Mouse (Mus musculus) right cerebral cortex, postnatal 10 days (tissue): ENCODE measurements at regions not wholly inside any gene's neighbourhood (a gene's known extent, or its start where the extent isn't known, plus 50 kb on each side); places are given as distances from the start of the nearest gene placed in this dataset.
A peak's percentile ranks its signal among the peaks of the same experiment; 100 is the strongest.

Source experiments
- DNase-seq, 2 experiments: peaks; one replicate each; pipeline ENCODE4 v3.0.0; 2021; ENCODE audit warnings: low spot score in 2 of 2

DNA sequence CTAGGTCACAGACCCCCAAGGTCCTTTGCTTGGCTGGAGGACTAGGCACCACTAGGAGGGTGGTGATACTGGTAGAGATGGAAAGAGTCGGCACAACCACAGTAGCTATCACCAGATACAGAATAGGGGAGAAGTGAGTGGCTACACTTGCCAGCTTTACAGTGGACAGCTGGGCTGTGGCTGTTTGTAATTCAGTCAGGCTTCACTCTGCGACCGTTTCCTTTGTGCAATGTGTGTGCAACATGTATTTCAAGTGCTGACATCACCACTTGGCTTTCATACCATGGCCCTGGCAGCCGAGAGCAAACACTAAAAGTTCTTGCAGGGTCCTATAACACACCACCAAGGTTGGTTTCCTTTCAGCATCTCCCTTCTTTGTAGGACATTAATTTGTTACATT lies 181.7 kb upstream of the Egln3 start:
- DNase-seq: peak; percentile 42 to 46

DNA sequence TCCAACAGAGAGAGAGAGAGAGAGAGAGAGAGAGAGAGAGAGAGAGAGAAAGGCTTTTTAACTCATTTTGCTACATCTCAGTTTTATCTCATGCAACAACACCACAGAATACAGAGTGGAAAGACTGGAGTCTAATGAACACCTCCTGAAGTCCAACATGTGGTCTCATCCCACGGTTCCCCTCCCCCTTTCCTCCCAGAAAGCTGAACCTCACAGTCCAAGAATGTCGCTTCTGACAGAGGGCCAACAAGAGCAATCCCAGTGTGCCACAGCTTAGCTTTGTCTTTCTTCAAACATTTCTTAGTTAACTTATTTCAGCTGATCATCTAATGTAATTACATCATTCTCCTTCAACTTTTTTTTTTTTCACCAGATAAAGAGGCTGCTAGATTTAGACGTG lies 180.5 kb upstream of the Egln3 start:
- DNase-seq: no peak

DNA sequence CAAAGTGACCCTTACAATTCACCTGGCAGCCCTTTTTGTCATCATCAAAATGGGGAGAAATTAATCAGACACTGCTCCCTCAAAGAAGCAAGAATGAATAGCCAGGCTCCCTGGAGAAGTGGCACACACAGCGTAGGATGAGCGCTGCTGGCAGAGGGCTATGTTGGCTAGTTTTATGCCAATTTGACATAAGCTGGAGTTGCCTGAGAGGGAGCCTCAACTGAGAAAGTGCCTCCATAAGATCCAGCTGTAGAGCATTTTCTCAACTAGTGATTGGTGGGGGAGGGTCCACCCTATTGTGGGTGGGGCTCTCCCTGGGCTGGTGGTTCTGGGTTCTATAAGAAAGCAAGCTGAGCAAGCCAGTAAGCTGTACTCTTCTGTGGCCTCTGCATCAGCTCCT lies 179.3 kb upstream of the Egln3 start:
- DNase-seq: no peak

DNA sequence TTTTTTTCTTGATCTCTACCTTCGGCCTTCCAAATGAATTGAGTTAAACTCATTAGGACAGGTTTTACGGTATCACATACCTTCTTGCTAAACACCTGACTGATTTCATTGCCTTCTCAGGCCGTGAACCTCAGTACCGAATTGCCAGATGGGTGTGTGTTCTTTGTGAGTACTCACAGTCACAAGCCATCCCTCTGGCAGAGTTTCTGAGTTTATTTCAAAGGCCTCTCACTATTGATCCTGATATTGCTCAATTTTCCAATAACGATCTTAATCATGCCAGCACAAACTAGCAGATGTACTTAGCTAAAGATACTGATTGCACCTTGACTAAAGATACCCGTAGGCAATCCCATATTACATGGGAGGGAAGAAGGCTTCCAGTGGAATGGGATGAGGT lies 178.4 kb upstream of the Egln3 start:
- no peak for DNase-seq

DNA sequence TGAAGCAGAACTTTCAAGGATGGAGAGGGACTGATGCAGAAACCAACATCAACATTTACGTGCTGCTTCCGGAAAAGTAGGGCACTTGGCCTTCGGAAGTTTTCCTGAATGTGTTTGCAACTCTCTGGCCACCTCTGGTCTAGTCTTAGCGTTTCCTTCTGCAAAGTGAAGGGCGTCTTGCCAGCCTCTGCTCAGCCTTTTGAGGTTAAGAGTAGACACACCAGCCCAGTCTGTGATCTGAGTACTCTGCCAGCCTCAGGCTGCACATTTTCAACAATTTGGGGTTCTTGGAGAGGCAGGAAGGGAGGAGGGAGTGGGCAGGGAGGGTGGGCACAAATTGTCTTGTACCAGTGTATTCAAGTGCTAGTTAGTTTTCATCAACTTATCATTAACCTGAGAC lies 176.7 kb upstream of the Egln3 start:
- DNase-seq: no peak

DNA sequence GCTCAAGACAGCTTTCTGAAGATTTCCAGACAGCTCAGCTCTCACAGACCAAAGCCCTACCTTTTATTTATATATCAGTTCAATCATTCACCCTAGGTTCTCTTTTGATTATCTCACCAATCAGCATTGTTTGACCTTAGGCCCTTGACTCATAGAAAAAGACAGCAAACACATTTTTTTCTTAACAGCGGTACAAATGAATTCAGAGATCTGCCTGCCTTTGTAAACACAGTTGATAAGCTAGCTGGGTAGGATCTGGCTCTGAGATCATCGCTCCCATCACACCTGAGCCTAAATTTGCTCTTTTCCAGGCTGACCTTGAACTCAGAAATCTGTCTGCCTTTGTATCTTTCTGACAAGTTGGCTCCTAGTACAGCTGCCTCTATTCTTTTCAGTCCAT lies 174.9 kb upstream of the Egln3 start:
- no peak for DNase-seq

DNA sequence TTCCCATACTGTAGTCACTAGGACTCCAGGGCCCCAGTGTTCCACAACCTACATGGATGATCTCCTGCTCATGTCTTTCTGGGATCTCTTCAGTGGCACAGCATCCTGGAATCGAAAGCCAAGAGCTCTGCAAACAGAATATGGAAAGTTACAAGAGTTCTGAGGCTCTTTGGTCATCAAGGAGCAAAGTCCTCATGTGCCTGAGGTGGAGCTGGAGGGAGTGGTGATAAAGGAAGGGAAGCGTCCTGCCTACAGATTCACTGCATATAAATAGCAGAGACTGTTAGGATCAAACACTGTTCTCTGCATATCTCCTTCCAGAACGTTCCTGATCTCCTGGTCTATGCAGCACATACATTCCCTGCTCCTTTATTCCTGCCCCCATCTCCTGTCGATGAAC lies 170.4 kb upstream of the Egln3 start:
- no peak for DNase-seq

DNA sequence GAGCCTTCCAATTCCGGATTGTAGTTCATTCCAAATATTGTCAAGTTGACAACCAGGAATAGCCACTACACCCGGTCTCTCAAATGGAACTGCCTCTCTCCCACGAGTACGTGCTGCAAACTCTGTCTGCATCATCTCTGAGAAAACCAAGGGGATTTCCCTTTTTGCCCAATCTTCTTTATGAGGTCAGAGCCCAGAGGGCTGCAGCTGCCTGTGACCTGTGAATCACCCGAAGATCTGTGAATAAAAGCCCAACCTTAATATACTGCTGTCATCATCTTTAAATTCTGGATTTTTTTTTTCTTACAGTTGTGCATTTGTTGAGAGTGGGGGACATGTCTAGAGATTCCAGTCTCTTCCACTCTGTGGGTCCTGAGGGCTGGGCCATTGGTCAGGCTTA lies 165.6 kb upstream of the Egln3 start:
- DNase-seq: no peak

DNA sequence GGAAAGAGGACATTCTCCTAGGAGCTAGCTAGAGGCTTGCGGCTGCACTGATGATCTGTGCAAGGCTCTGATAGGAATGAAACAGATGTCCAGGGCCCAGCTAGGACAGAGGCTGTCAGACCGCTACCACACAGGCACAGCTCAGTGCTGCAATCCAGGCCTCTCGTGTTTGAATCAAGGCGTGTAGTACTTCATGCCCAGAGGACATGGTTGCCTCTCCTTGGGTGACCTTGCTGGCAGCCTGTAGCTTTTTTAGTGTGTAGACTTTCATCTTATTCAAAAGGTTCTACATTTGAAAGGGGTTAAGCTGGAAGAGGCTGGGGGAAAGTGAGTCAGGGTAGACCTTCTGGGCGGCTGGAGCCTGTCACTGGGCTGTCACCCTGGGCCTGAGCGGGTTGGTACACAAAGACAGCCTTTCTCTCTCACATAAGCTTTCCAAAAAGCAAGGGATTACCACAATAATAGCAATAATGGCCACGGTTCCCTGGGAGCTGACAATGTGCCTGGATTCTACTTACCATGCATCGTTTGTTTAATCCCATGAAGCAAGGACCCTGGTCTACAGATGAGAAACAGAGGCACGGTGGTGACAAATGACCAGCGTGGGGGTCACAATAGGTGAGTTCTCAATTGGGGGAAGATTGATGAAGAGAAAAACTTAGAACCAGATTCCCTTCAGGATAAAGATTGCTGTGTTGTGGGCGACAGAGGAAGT lies 160.9 kb upstream of the Egln3 start:
- DNase-seq: peak; percentile 26 to 30

DNA sequence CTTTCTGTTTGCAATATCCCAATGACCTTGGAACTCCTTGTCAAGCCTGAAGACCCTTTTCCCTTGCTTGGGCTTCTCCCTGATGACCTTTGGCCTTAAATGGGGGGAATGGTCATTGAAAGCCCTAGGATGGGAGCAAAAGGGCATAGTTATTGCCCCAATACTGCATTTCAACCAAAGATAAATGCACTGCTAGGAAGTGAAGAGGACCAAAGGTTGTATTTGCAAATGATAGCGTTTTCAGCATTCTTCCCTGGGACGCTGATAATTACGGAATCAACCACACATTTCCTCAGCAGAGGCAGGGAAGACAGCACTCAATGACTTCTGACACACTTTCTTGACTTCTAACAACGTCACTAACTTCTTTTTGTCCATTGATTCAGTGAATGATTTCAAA lies 158.1 kb upstream of the Egln3 start:
- no peak for DNase-seq

DNA sequence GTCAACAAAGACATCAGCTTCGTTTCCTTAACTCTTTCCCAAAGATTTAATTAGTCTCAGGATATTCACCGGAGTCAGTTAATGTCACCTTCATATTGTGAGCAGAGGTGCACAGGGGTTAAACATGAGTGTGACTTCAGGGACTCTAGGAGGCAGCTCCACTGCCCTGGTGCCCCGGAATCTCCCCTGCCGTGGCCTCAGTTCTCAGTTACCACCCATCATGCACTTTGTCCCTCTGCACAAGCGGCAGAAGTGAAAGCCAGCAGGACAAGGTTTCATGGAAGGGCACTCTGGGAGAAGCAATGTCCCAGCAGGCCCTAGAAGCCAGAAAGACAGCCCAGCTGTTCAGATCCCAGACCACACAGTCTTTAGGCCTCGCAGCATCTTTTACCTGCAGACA lies 150.5 kb upstream of the Egln3 start:
- no peak for DNase-seq

DNA sequence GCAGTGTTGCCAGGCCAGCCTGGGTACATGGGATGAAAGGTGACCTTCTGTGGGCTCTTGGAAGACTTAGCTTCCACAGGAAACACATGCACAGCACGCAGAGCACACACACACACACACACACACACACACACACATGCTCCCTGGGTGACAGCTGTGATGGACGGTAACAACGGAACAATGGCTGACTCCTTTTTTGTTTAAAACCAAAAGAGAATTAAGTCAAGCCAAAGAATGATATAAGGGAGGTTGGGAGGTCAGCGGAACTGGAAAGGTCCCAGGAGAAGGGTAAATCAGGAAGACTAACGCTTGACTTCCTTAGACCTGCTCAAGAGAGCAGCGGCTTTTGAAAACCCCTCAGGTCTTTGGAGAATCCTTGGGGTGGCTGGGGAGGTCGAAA lies 150.0 kb upstream of the Egln3 start:
- DNase-seq: no peak

DNA sequence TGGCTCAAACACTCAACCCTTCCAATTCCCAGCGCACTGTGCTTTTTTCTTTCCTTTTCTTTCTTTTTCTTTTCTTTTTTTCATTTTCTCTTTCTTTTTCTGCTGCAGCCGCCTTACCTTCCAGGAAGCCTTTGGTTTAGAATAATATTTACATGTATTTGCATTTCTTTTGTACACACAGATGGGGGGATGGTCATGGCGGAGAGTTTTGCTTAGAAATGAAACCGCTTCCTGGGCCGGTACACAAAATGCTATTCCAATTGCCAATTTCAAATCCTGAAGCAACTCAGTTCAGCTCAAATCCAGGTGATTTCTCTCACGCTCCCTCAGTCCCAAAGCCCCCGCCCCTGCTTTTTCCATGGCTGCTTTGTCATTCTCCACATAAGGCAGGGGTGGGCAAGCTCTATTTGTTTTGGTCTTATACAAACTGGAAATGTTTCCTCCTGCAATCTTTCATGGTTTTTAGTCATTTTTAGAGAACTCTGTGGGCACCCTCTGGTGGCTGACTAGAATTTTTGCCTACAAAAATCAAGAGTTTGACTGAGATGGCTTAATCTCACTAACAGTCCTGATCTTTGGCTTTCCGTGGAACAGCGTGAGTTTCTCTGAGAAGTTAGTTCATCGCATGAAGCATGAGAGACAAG lies 149.4 kb upstream of the Egln3 start:
- DNase-seq: peak; percentile 40 to 54

DNA sequence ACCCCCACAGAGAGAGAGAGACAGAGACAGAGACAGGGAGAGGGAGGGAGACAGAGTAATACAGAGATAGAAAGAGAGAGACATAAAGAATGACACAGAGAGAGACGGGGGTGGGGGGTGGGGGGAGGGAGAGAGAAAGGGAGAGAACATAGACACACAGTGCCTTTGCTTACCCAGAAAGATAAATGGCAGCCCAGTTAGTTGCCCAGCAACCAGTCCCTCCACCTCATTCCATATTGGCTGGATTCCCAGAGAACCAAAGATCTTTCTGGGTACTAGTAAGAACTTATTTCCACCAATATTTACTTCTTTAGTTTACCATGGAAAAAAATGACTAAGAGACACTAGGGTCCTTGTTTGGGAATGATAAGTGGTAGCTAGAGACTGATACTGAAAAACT lies 146.6 kb upstream of the Egln3 start:
- no peak for DNase-seq

DNA sequence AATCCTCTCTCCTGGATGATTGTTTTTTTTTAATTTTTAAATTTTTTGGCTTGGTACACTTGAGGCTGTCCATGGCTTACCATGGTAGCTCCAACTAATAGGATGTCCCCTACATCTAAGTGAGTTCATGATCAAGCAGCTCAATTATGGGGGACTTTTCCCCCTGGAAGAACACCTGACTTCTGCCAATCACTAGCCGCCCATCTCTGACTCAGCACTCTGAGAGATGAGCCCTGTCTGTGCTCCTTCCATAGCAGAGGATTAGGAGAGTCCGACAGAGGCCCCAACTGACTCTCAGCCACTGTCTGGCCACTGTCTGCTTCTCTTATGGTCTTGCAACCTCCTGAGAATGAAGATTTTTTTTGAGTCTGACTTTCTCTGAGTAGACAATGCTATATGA lies 145.7 kb upstream of the Egln3 start:
- no peak for DNase-seq

DNA sequence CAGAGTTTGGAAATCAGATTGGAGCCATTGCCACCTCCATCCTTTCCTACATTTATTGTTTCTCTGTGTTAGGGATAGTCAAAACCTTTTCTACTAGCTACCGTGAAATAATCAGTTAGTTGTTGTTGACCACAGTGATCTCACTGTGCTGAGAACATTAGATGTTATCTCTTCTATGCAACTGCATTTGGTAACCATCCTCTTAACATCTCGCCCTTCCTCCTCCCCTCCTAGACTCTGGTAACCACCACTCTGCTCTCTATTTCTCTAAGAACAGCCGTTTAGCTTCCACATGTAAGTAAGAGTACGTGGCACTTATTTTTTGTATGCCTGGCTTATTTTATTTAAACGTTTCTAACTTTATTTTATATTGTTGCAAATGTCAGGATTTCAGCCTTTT lies 139.8 kb upstream of the Egln3 start:
- no peak for DNase-seq

DNA sequence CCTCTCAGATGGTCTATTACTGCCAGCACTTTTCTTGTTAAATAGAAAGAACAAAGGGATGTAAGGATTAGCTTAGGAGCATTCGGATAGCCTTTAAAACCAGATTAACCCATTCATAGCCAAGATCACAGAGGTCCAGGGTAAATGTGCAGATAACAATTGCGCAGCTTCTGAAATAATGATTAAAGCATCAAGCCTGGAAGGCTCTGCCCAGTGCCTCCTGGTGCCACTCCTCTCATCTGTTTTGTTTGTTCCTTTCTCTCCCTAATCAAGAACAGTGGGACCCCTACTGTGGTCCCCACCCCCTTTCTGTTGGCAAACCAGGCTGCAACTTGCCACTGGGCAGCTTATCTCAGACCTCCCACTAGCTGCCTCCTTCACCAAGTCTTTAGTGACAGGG lies 131.8 kb upstream of the Egln3 start:
- DNase-seq: no peak

DNA sequence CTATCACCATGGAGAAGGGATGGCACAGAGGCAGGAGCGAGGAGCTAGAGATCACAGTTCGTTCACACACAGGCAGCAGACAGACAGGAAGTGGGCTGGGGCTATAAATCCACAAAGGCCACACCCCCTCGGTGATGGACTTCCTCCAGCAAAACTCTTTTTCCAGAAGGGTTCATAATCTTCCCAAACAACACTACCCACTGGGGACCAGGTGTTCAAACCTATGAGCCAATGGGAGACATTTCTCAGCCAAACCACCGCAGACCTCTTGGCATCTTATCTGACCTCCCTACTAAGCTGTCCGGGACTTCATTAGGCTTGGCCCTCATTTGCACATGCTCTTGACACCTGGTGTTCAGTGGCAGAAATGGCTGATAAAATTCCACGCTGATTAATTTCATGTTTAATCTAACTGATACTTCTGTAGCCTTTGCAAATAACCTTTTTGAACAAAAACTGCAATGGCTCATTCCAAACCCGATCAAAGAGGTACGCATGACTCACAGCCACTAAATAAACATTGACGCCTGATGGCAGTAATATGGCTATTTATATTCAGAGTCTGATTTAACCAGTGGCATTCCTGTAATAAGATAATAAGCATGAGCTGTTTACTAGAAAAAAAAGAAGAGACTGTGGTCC lies 131.0 kb upstream of the Egln3 start:
- DNase-seq: no peak

DNA sequence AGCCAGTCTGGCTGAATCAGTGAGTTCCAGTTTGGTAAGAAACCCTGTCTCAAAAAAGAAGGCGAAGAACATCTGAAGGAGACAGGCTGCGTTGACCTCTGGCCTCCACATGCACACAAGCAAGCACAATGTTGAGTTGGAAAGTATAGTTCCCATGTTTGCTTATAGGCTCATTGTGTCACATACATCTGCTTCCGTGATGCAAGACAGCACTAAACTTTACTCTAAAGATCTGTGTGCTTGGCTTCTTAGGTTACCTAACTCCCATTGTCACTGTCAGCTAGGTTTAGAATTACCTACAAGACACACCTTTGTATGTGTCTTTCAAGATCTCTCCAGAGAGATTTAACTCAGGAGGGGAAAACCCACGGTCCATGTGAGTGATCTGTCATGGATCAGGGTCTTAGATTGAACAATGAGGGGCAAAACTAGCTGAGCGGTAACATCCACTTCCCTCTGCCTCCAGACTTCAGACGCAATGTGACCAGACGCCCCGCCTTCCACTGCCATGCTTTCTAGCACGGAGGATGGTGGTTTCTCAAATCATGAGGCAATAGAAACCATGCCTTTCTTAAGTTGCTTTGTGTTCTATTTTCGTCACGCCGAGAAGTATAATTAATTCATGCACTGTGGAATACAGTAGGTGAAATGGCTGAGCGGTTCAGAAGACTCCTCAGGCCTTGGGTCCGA lies 130.1 kb upstream of the Egln3 start:
- no peak for DNase-seq

DNA sequence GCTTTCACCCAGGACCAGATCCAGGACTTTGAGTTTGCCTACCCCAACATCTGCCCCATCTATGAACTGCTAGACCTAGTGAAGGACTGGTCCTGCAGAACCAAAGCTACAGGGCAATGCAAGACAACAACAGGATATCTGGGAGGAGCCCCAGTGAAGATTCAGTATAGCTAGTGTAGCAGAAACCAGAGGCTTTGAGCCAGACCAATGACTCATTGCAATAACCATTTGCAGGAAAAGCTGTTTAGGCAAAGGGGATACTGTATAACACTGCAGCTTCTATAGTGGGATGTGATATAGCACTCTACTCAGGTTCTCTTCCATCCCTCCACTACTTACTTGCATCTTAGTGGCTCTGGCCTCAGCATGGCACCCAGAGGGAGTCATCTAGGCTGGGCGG lies 123.8 kb upstream of the Egln3 start:
- DNase-seq: no peak

DNA sequence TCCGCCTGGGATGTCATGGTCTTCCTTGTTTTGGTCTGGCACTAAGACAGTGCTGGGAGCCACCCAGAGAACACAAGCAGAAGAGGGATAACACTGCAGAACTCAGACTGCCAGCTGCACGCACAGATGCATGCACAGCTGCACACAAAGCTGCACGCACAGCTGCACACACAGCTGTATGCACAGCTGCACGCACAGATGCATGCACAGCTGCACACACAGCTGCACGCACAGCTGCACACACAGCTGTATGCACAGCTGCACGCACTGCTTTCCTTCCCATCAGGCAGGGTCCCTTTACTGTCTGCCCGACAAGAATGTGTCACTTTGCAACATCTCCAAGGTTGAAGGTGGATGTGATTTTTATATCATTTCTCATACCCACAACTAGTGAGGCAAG lies 122.9 kb upstream of the Egln3 start:
- DNase-seq: no peak

DNA sequence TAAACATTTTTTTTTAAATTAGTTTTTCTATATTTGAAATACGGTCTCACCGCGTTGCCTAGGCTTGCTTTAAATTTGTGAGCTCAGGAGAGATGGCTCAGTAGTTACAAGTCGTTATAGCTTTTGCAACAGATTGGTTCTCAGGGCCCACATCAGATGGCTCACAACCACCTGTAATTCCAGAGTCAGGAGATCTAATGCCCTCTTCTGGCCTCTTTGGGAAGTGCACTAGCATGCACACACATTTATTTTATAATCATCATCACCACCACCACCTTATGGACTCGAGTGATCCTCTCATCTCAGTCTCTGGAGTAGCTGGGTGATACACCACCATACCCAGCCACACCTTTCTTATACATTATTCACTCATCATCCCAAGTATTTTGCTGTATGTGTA lies 116.9 kb upstream of the Egln3 start:
- DNase-seq: no peak

DNA sequence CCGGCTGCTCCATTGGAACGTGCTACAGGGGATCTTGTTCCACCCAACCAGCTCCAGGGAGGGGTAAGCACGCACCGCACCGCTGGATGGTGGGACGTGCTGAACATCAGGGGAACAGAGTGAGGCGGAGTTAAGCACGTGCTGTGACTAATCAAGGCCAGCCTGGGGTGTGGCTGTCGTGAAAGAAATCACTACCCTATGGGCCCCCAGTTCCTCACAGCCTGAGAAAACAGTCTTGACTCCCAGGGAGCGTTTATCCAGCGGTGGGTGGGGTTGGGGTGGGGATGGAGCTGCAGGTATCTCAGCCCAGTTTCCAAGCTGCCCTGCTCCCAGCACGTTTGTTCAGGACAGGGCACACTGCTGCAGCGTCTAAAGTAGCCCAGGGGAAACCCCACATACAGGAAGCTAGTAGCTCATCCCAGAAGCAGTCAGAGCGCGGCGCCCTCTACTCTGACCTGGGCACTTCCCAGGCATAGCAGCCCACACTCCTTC lies 113.4 kb upstream of the Egln3 start:
- no peak for DNase-seq
